Mouse (Mus musculus): ENCODE results near the gene Smco3.
A peak's percentile ranks its signal among the peaks of the same experiment; 100 is the strongest.

Gene Smco3

DNA sequence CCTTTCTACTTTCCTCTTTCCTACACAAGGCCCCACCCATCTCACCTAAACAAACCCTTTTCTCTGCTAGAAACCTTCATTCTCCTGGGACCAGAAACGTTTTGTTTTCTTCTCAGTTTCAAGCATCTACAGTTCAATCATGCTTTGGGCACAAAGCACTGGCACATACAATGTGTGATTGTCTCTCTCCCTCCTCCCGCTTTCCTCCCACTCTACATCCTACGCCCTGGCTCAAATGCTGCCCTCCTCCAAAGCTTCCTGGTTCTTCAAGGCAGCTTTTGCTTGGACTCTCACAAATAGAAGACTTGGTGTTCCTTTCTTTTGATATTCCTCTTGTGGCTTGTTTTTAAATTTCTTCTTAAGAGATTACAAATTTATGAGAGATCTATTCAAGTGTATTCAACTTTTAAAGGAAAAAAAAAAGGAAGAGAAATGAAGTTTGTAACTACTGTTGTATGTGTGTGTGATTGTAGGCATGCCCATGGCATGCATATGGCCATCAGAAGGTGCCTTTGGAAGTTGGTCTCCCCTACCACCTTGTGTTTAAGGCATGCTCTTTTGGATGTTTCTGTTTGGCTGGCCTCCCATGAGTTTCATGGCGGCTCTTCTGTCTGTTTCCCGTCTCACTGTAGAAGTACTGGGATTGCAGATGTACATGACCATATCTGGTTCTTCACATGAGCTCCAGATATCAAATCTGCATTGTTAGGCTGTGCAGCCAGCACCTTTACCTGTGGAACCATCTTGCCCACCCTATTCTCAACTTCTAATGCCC, 10.6 kb upstream of the Smco3 start:
- DNase-seq: no peak

DNA sequence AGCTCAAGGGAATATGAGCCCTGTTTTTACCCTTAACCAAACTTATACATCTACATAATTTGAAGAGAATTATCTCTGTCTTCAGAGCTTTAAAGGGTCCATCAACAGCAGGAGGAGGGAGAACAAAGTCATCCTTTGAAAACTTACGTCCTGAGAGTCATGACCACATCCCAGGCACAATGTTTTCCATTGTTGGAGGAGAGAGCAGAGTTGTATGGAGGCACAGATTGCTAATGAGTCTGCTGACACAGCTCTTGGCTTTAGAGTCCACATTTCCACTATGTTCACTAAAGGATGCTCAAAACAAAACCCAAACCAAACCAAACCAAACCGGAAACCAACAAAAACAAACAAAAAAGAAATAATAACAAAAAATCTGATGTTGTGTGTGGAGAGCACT, 9.7 kb upstream of the Smco3 start:
- no peak for DNase-seq

DNA sequence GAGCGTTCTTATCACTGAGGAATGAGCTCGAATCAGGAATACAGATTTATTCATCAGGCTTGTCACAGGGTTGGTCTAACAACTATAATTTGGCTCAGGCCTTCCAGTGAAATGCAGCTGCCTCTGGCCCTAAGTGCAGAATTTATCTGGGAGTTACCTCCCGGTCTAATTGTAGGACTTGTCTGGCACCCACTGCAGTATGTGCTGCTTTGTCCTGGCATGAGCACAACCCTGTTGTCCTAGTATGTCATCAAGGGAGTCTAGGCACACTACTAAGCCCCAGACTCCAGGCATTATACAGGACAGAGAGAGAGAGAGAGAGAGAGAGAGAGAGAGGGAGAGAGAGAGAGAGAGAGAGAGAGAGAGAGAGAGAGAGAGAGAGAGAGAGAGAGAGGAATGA, 2.1 kb upstream of the Smco3 start:
- DNase-seq: no peak

DNA sequence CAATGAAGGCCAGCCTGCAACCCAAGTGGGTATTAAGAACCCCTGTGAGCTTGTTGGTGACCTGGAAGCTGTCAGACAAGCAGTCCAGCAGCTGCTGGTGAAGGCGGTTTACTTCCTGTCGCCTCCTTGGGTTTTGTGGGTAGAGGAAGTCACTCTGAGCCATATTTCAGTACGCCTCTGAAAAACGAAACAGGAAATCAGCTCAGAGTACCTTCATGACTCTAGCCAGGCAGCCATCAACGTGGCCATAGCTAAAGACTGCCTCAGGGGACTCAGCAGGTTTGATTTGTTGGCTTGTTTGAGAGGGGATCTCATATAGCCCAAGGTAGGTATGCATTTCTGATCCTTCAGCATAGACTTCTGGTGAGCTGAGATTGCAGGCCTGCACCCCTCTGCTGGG, 3.5 kb downstream of the Smco3 start:
- DNase-seq: no peak

DNA sequence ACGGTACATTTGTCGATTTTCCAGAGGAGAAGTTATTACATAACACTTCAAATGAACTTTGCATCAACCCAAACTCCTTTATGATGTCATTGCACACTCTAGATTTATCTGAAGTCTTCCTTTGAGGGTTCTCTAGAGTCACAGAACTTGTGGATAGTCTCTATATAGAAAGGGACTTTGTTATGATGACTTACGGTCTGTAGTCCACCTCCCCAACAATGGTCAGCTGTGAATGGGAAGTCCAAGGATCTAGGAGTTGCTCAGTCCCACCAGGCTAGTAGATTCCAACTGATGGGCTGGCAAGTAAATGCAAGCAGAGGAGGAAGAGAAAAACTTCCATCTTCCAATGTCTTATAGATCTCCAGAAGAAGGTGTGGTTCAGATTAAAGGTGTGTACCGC, 6.6 kb downstream of the Smco3 start:
- DNase-seq: peak; percentile 46

DNA sequence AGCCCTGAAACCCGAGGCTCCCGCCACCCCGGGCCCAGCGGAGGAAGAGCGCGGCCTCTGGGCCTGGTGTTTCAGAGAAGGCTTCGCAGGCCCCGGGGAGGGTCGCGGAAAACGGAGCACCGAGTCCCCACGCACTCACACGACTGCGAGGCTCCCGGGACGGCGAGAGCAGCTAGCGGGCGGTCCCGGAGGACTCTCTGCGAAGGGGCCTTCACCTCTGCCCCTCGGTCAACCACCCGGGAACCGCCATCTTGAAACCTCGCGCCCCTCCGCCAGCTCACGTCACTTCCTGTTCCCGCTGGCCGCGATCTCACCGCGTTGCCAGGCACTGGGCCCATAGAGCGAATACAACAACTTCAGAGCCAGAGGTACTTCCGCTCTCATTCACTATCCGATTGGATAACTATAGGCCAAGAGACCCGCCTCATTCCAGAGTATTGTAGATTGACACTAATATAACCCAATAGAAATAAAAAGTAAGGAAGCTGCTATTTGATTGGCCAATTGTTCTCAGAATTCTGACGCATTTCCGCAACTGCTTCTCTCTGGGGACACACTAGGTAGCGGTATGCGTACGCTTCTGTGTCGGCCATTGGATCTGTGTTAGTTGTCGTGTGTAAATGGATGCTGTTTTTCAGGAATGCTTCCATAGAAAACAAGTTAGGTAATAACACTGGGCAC, 7.2 kb downstream of the Smco3 start, which contains the start of gene Wbp11:
Gene Wbp11, minus strand, starts transcription at position 353 of the 681 bp plus-strand sequence.
- DNase-seq: peak; percentile 98

DNA sequence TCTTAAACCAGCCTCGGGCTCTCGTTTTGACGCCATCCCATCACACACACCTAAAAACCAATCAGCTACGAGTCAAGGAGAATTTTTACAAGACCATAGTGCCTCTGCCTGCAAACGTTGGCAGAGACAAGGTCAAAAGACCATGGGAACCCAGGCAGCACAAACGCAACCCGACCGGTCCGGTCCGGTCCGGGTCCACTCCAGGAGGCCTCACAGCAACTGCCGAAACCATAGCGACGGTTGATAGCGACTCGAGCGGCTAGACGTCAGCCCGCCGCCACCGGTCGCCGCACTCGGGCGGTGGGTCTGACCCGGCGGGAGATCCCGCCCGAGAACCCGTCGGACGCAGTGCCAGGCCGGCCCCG, 7.8 kb downstream of the Smco3 start, which contains the start of gene BC049715:
Gene BC049715, plus strand, starts transcription at position 111 of the 365 bp plus-strand sequence.
- DNase-seq: no peak

DNA sequence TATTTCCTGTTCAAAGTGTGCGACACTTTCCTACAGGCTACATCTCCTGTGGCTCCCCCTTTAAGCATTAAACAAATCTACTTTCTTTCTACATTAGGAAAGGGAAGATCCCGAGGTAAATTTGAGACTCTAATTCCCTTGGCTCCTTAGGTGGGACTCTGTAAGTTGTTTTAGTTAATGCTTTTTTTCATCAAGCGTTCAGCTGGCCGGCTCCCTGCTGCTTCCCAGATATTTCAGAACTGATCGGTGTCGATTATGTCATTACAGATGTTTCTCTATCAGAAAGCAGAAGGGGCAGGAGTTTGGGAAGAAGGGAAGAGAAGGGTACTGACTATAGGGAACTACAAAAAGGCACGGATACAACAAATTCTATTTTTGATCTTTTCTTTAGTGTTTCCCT, 8.1 kb downstream of the Smco3 start:
- DNase-seq: no peak

DNA sequence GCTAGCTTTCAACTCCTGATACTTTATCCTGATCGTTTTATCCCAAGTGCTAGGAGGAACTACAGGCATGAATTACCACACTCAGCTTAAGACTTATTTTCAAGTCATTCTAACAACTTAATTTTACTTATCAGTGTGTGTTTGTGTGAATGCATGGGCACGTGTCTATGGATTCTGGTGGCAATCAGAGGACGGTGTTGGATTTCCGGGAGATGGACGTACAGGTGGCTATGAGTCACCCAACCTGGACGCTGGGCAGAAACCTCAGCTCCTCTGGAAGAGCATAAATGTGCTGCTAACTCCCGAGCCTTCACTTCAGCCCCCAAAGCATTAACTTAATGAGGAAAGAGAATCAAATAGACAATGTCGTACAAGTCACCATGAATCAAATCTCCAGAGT, 10.3 kb downstream of the Smco3 start:
- DNase-seq: no peak

DNA sequence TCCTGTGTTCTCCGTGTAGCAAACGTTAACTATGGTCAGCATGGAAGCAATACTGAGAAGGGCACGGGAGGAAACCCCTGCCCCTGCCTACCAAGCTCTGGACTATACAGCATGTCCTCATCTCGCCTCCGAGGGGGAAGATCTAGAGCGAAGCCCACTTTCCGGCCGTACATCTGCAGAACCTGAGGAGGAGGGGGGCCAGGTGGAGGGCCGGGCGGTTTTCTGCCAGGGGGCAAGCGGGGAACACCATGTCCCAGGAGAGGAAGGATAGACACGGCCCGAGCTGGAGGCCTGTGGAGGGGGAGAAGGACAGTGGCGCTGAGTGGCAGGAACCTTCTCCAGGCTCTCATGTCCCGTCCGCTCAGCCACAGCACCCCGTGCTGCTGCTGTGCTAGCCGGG, 14.2 kb downstream of the Smco3 start:
- DNase-seq: no peak

DNA sequence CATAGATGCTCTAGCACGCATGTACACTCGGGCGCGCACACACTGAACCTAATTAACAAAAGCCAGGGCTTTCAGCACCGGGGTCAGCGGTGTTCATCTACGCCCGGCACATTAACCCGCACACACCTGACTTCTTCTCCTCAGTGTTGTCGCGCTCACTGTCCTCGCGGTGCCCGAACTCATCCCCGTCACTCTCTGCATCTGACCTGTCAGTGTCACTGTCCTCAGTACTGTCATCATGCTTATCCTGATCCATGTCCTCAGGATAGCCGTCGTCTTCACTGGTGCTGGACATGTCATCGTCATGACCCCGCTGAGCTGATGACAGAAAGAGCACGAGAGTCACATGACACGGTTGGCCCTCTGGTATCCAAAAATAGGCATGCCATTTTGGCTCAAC, 14.9 kb downstream of the Smco3 start:
- DNase-seq: no peak

DNA sequence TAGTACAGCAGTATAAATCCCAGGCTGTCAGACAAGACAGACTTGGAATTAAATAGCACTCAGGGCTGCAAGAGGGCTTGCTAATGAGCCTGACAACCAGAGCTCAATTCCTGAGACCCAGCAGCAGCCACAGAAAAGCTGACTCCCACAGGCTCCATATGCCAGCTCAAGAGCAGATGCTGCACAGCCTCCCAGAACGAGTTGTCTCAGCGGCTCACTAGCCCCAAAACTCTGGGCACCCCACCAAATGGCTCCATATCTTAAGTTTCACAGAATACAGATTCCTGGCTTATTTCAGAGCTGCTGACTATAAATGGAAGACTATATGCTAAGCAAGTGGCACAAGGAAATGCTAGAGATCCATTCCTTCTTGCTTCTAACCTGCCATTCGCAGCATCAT, 17.7 kb downstream of the Smco3 start:
- DNase-seq: no peak

DNA sequence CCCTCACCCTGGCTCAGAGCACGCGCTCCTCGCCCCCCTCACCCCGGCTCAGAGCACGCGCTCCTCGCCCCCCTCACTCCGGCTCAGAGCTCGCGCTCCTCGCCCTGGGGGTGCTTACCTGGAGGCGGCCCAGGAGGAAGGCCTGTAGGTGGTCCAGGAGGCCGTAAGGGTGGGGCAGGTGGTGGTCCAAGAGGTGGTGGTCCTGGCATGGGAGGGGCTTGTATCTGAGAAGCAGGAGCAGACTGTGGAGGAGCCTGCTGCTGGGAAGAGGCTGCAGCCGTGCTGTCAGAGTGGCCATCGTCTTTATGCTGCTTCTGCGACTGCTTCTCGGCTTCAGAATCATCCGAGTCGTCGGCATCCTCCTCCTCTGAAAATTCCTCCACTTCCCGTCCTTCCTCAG, 18.4 kb downstream of the Smco3 start:
- no peak for DNase-seq

DNA sequence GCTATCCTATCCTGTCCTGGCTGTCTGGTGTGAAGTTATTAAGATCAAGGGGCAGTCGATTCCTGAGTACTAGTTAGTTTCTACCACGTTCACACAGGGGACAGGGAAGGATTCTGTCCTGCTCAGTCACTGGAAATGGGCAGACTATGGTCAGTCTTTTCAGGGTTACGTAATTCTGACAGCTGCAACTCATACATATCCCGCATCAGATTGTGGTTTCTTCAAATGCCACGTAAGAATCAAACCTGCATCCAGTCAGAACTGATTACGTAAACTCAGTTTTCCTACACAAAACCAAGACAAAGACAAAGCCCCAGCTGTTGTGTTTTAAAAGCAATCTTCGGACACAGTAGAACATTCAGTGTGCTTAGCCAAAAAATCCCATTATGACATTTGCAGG, 19.9 kb downstream of the Smco3 start:
- no peak for DNase-seq

DNA sequence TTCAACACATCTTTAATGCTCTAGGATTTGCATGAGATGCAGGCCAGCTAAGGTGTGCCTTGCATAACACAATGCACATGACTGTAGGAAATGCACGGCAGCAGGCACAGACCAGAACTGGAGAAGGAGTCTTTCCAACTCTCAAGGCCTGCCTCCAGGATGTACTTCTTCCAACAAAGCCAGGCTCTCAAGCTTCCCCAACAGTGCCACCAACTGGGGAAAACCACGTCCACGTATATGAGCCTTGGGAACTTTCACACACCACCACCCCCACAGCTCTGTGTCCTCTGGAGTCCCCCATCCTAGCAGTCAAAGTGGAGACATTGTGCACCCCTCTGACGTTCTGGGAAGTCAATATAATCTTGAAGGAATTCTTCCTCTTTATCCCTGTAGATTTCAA, 22.1 kb downstream of the Smco3 start:
- DNase-seq: no peak

DNA sequence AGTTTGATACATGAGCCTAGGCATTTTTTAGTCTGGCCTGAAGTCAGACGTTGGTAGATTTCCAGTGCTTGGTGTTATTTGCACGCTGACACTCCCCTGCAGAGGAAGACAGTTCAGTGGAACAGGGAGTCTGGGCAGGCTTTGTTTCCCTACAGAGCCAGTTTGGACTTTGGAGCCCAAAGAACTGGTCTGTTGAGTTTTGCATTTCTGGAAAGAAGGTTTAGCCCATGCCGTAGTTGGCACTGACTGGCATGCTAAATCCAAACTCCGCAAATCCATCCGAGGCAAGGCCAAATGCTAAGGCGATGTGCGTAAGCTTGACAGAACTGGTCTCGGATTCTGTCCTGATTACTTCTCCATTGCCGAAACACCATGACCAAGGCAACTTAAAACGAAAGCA, 24.1 kb downstream of the Smco3 start:
- no peak for DNase-seq

DNA sequence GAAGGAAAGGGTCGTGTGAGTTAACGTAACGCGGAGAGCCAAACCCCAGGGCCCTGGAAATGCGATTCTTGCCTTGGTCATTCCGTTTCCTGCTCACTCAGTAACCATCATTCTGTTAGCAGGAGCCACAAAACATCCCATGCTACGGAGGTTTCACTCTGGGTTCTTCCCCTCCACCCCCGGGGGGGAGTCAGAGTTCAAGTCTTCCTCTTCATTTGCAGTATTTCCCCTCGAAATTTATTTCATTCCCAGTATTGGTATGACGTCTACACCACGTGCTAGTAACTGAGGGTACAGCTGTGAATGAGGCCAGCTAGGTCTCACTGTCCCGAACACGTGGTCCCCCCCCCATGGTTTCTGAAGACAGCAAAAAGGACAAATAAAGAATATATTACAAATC, 25.6 kb downstream of the Smco3 start:
- DNase-seq: no peak

DNA sequence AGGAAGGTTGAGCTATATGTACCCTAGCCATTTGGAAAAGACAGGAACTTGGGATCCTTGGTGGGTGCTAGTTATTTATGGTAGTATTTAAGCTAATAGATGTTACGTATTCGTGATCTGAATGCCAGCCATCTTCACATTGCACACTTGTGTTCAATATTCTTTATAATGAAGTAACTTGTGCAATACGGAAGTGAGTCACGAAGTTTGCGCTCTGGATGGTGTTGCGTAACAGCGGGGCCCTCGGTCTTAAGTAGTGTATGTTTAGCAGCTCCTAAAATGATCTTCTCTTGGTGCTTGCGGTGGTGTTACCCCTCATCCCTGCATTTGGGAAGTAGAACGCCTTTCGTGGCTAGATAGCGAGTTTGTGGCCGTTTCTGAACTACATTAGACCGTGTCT, 26.2 kb downstream of the Smco3 start:
- no peak for DNase-seq

DNA sequence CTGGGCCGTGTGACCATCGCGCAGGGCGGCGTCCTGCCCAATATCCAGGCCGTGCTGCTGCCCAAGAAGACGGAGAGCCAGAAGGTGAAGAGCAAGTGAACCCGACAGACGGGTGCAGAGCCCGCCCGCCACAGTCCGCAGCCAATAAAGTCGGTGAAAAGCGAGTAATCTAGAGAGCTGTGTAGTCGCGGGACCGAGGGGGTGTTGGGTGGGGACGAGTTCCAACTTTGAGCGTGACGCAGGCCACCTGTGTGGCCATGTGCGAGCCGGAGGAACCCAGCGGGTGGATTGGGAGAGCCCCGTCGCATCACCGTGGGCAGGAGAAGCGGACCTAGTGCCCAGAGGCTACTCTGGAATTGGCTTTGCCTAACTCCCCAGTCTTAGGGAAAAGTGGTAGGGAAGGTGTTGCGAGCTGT, 26.6 kb downstream of the Smco3 start:
- no peak for DNase-seq

DNA sequence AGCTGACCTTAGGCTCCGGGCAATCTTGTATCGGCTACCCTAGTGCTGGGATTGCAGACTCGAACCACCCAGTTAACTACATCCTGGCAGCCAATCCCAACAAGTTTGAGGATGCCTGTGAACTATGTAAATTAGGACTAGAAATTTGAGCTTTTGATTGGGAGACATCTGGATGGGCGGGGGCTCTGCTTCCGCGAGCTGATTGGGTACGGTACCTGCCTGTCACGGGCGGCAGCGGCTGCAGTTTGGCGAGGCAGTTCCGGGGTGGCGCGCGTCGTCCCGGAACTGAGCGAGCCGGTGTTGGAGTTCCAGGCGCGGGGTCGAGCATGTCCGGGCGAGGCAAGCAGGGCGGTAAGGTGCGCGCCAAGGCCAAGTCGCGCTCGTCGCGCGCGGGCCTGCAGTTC, 27.2 kb downstream of the Smco3 start, which contains the start of gene H2afj:
Gene H2afj, plus strand, starts transcription at position 231 of the 404 bp plus-strand sequence.
- DNase-seq: peak; percentile 98

DNA sequence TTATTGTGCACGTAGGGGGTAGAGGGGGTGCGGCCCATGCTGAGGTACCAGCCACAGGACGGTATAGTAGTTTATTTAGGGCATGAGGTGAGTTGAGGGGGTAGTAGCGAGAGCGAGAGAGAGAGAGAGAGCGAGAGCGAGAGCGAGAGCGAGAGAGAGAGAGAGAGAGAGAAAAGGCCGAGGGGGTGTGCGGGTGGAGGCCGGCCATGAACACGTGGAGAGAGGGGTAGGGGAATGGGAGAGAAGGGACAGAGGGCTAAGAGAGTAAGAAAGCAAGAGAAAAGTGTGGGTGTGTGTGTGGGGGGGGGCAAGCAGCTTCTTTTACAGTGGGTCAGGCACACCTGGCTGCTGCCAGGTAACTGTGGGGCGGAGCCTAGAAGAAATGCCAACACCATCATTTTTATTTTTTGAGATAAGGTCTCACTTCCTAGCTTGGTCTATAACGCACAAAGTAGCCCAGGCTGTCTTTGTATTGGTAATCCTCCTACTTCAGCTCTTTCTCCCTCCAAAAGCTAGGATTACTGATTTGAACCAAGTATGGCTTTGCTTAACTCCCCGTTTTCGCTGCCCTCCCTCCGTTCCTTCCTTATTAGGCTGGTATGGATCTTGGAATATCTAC, 27.7 kb downstream of the Smco3 start:
- no peak for DNase-seq

DNA sequence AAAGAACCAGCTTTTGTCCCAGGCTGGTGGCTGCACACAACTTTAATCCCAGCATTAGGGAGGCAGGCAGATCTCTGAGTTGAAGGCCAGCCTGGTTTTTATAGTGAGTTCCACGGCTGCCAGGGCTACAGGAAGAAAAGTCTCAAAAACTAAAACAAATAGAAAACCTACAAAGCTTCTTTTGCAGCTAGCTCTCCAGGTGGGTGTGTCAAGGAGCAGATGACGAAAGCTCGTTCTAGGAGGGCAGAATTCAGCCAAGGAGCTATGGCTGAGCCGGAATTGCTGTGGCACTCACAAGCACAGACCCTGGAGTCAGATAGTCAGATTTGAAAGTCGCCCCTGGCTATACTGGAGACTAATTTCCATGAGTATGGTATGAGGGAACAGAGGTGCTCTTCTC, 28.4 kb downstream of the Smco3 start:
- no peak for DNase-seq

DNA sequence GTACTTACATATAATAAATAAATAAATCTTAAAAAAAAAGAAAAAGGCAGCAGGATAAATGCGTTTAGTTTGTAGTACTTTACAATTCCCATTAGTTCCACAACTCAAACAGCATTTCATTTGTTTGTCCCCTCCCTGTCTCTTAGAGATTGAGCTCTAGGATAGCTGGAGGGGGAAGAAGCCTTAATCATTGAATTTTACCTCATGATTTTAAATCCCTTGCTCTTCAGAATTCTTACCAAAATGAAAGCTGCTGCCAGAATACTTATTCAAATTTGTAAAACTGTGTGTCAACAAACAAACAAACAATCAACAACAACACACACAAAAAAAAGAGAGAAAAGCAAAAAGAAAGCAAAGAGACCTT, 29.9 kb downstream of the Smco3 start:
- no peak for DNase-seq

DNA sequence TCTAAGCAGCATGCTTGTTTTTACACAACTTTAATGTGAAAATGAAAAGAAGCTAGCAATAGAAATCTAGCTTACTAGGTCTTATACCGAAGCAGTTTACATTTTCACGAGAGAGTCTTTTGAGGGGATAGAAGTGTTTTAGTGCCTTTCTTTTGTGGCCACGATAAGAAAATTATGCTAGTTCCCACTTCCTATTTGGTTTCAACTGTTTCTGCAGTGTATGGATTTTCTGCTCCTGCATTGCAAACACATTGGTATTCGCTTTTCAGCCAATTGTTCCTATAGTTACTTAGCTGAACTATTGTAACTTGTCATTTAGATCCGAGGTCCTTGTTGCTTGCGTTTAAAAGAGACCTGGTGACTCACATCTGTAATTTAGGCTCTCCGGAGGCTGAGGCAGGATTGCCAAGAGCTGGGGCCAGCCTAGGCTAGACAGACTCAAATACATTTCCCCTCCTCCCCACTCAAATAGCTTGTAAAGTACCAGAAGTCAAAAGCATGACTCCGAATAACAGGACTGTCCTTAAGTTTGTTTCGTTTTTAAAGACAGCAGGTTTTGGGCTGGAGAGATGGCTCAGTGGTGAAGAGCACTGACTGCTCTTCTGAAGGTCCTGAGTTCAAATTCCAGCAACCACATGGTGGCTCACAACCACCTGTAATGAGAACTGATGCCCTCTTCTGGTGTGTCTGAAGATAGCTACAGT, 30.4 kb downstream of the Smco3 start:
- no peak for DNase-seq

Measured in cerebellum, adult 9-11 months (tissue).